Mouse (Mus musculus) embryo, embryonic 11.5 days (tissue): ENCODE measurements around the gene Acvr2a.
A peak's percentile ranks its signal among the peaks of the same experiment; 100 is the strongest.
"Not testable (repeated sequence)": the region's sequence is repeated elsewhere in the genome, so short reads cannot be mapped to it uniquely, and the experiment has no call there.

Experiments used
- DNase-seq: peaks from one replicate; pipeline ENCODE4 v3.0.0-alpha.2; 2012; ENCODE audit warnings: low read depth, low spot score

Acvr2a gene

DNA sequence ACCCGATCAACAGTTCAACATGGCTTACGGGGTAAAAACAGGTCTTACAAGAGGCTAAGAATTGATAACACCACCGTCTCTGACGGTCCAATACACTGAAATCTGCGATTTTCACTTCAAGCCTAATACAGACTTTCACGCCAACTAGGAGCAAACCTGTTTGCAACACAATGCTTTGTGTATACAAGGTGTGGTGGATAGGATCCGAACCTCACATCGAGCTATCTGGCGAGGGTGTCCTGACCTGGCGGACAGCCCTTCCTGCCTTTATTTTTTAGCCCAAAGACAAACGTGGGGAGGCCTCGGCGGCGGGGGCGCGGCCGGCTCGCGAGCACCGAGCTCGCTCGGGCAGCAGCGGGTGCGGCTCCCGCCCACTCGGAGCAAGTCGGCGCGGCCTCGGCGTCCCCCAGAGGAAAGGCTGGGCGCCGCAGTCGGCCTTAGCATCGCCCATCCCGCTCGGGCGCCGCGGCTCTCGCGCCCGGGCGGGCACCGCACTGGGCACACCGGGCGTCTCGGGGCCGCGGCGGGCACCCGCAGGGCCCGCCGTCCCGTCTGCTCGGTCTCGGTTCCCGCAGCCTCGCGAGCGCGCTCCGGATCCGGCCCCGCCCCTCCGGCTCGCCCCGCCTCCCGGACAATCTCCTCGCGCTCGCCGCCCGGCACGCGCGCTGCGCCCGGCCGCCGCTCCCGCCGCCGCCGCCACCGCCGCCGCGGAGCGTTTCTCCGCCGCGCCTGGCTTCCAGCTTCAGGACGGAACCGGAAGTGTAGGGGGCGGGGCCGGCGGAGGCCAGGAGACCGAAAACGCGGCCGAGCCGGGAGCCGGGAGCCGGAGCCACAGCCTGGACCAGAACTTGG is at the start of gene Acvr2a:
TSS of gene Acvr2a (plus strand) at position 739 of the 852 bp plus-strand sequence.
- peak; percentile 81 for DNase-seq

DNA sequence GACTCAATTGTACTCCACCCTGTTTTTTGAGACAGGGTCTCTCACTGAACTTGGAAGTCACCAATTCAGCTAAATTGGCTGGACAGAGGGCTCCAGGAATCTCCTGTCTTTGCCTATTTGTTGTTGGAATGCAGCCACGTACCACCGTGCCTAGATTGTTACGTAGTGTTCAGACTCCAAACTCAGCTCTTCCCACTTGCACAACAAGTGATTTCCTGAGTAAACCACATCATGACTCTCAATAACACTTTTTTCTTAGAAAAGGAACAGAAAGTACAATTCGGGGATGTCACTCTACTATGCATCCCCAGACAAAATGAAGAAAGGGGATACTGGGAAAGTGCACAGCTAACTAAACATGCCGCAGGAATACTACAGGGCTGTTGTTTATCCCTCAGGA is 47.4 kb upstream of the Acvr2a start:
- no peak for DNase-seq

DNA sequence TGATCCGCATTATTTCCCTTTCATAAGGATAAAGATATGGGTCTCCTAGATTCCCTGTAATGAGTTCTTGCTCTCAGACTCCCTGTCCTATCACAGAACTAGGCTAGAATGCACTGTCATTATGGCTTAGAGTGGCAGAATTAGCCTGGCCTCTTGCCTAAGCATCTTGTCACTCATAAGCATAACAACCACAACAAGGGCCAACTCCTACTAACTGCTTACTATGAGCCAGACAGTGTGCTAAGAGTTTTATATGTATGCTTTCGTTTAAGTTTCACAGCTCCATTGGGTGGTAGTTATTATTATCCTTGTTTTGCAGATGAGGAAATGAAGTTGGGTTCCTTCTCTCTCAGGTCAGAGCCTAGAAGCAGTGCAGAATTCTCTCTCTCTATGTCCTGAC is 46.1 kb upstream of the Acvr2a start:
- no peak for DNase-seq

DNA sequence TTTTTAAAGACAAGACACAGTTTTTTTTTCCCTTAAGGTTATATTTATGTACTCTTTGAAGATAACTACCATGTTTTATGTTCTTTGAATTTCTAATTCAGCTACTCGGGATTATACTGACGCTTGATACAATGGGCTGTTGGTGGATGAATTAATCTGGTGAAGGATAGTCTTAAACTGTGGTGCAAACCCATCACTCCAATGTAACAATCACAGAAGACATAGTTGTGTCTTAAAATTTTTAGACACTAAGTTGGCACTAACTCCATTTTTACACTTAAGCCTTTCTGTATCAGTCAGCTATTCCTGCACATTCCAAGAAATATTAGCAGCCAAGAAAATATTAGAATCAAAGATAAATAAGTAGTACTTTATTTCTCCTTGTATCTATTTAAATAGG is 45.7 kb upstream of the Acvr2a start:
- DNase-seq = no peak

DNA sequence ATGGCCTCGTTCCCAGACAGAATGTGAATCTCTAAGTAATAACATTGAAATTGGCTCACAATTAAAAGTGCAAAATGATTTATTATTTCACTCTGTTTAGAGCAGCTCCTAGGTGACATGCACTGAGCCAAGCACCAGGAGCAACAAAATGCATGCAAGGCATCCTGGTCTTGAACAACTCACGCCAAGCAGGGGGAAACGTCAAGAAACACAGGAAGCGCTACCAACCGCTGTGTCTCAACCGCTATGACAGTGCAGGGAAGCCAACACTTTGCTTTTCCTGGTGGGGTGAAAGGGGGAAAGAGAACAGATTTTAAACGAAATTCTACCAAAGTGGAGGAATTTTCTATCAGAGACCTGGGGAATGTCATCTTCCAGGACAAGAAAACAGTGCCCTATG is 43.8 kb upstream of the Acvr2a start:
- DNase-seq = no peak

DNA sequence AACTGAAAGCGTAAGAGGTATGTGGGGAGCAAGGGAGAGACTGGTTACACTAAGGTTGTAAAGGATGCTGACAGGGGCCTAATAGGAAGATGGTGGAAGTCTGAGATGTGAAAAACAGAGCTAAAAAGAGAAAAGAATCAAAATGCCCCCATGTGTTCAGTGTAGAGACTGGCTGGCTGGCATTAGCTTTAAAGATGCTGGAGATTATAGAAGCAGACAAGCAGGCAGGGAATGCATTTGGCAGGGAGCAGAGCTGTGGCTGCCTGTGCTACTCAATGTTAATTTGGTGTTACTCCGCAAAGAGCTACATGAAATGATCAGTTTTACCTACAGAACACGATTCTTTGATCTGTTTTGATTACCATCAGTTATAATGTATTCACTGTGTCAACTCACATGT is 43.3 kb upstream of the Acvr2a start:
- no peak for DNase-seq

DNA sequence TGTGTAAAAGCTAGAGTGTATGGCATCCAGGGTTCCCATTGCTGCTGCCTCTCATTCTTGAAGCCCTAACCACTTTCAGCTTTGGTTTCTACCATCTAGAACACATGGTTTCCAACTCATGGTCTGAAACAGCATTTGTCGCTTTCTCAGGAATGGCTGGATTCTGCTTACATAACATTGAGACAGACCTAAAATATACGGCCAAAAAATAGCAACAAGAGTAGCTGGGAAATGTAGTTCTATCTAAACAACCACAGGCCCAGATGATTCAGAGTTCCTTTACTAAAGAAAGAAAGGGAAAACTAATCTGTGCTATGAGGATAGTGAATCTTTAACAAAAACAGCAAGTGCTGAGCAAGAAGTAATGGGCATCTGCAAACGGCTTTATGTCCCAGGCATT is 38.6 kb upstream of the Acvr2a start:
- no peak for DNase-seq

DNA sequence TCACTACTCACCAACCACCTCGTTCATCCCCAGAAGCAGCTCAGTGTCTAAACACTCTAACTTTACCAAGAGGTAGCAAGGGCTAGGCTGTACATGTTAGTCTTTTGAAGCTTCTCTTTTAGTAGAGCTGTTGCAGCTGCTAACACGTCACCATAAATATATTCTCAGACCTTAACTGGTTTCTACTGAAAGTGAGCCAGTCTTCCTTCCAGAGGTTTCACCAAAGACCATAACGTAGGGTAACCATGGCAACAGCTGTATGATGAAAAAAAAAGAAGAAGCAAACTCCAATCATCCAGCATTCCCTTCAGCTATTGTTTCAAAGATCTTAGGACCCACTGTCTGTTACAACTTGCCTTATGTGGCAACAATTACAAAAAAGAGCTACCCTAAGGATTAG is 25.0 kb upstream of the Acvr2a start:
- DNase-seq = no peak

DNA sequence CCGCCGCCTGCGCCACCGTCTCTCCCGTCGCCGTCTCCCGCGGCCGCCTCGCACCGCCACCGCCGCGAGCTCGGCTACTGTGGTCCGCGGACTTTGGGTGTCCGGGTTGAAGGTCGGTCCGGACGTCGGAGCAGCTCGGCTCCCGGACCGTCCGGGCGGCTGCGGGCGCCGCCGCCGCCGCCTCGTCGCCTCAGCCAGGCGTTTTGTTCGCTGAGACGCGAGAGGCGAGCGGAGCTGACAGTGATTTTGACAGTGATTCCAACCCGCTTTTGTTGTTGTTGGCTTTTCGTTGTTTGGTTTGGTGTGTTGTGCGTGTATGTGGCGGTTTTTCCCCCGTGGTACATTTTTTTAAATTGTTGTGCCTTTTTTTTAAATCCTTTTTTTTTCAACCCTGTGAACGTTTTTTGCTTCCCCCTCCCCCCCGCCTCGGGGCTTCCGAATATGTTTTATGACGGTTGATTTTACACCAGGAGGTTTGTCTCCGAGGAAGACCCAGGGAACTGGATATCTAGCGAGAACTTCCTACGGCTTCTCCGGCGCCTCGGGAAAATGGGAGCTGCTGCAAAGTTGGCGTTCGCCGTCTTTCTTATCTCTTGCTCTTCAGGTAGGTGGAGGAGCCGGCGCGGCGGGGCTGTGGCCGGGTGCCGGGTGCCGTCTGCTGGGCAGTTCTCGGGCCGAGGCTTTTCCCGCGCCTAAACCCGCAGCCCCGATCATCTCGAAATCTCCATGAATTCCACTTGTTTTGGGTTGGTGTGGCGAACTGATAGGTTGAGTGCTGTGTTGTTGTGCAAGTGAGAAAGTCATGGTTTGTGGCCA is 522 bp downstream of the Acvr2a start:
- DNase-seq = peak; percentile 26

DNA sequence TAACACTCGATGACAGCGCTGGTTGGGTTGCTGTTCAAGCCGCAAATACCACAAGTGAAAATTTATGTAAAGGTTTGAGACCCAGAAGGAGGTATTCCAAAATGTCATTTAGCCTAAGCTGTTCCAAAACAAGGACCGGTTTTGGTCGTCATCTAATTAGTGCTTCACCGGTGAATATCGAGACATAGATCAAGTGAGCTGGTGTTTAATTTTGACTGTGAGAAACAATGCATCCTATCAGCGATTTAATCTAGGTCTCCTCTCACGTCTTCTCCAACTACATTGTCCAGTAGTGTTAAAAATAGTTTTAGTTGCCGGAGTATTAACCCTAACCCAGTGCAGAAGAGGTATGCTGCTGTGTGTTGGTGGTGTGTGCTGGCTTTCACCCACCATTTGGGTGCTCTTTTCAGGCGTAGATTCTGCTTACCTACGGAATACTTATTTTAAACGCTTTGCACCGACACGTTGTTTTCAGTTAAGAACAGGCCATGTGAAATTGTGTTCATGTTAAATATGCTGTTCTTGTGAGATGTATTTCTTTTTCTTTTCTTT is 1.2 kb downstream of the Acvr2a start:
- DNase-seq = no peak

DNA sequence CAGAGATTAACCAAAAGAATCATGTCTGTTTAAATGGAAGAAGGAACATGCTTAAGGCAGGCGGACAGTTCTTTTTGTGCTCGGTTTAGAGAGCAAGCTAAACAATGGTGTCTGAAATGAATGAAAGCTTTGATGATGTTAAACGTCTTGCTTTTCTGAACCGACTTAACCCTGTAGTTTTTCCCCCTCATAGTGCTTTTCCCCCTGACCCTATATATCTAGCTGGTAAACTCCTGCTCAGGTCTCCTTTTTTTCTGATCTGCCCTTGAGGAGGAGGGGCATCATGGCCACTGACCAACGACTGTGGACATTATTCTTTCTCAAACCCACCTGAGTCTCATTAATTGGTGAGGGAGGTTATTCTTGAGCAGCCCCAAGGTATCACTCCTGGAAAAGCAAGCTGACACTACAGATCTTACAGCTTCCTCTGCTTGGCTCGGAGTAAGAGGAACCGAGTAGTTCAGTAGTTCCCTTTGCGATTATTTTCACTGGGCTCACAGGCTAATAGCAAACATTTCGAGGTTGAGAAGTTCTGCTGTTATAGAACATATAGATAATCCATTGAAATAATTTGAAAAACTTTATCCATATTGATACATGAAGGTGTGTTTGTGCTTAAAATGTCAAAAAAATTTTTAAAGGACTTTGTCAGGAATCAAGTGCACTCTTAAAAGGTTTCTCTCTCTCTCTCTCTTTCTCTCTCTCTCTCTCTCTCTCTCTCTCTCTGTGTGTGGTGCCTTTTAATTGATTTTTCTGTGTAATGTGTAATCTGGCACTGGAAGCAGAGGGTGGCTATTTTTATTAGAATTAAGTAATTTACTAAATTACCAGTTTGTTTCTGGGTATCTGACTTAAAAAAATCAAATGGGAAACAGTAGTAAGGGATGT is 2.5 kb downstream of the Acvr2a start:
- DNase-seq = no peak

DNA sequence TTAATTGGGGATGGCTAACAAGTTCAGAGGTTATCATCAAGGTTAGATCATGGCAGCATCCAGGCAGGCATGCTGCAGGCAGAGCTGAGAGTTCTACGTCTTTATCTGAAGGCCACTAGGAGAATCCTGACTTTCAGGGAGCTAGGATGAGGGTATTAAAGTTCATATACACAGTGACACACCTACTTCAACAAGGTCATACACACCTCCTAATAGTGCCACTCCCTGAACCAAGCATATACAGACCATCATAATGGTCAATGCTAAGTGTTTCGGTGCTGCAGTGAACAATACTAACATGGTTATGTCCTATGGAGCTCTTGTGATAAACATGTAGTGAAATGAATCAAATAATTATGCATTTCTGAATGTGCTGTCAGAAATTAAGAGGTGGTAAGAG is 12.0 kb downstream of the Acvr2a start:
- no peak for DNase-seq

DNA sequence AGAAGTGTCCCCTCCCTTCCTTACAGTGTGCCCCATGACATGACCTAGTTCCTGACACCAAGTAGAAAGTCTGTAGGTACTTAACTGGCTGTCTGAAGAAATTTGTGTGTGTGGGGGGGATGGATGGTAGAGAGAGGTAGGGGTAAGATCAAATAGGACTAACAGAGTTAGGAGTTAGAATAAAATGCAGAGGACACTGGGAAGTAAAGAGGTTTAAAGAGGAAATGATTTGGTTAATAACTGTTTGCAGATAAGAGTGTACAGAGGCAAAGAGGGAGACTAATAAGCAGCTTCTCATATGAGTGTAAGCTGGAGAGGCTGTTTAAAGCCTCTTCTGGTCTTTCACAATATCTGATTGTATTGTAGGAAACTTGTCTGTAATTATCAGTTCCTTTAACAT is 12.5 kb downstream of the Acvr2a start:
- no peak for DNase-seq

DNA sequence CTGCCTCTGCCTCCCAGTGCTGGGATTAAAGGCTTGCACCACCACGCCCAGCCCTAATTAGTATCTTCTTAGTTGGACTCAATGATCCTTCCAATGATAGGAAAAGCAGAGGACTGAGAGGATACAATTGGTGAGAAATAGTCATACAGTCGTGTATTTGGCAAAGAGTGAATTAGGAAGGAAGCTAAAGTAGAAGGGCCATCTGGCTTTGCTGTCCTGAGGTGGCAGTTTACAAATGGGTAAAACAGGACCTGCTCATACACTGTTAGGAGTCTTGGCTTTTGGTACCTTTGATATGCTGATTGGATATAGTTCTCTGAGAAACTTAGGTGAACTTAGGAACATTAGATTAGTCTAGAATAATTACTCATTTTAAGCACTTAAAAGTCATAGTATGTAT is 16.6 kb downstream of the Acvr2a start:
- DNase-seq = no peak

DNA sequence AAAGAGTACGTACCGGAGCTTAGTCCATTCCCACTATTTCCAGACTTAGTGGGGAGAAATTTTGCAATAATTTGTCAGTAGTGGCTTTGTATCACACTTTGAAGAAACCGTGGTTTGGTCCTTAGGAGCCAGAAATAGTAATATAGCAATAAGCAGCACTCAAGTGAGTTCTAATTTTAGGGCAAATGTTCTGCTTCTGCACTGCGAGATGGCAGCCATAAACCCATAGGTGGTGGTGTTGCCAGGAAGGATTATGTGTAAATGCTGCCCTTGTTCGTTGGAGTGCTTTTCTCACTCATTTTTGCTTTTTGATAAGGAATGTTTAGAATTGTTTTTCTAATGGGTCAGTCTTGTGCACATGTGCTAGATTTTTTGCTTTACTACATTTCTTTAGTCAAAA is 18.4 kb downstream of the Acvr2a start:
- DNase-seq = no peak

DNA sequence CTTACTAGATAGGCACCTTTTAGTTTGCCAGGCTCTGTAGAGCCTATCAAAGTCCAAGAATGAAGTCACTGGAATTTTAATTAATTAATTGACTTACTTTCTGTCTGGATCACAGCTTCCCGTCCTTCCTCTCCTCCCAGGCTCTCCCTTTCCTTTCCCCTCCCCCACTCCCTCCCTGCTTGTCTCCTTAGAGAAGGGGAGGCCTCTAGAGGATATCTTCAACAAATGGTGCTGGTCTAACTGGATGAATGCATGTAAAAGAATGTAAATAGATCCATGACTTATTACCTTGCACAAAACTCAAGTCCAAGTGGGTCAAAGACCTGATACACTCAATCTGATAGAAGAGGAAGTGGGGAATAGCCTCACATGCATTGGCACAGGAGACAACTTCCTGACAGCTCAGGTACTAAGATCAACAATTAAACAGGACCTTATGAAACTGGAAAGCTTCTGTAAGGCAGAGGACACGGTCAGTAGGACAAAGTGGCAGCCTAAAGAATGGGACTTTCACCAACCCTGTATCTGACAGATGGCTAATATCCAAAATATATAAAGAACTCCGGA is 20.1 kb downstream of the Acvr2a start:
- DNase-seq = no peak

DNA sequence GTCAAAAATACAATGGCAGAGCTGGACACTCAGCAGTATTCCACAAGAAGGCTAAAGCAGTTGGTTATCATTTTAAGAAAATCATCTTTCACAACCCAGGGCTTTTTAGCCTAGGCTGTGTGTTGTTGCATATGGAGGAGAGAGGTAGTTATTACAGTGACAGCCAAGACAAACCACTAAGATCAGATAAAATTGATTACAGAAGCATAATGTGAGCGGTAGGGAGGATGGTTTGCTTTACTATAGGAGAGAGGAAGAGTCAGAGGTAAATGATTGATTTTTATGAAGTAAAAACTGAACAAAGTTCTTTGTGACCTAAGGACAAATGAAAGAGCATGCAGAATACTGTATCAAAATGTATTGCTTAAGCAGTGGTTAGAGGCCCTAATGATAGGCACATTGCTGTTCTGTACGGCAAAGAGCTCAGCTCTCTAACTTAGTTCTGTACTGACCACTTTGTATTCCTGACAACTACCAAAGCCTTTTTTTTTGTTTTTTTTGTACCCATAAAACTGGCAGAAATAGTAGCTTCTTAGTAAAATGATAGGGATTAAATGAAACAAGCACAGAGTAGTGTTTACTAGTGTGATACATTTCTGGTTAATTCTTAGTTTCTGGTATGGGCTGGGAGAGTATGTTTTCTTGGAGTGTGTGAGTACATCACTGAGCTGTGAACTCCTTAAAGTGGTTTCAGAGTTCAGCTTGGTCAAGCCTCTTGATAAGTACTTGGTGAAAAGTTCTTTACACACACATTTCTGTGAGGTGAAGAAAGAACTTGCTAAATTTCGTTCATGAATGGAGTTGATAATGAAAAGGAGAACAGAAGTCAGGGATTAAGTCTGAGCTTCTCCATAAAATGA is 27.9 kb downstream of the Acvr2a start:
- no peak for DNase-seq

DNA sequence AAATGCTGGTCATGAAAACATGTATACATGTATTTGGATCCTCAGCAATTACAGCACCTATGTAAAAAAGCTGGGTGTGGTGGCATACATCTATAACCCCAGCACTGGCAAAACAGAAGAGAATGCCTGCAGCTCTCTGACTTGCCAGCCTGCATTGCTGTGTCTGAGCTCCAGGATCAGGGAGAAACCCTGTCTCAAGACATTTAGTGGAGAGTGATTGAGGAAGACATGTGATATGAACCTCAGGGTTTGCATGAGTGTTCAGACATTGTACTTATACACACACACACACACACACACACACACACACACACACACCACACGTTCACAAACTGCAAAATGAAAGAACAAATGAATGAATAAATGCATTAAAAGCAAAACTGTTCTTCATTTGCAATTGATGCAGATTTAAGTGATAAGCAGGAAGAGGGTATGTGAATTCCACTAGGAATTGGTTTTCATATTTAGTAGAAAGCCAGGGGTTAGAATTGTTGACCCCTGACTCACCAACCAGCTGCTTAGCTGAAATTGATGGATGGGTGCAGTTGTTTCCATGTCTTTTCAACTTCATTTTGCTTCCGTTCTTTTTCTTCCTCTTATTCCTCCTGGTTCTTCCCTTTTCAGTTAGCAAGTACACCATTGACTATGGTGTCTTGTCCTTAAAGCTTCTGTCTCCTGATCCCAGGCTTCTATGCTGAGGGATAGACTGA is 32.9 kb downstream of the Acvr2a start:
- DNase-seq = peak; percentile 9

DNA sequence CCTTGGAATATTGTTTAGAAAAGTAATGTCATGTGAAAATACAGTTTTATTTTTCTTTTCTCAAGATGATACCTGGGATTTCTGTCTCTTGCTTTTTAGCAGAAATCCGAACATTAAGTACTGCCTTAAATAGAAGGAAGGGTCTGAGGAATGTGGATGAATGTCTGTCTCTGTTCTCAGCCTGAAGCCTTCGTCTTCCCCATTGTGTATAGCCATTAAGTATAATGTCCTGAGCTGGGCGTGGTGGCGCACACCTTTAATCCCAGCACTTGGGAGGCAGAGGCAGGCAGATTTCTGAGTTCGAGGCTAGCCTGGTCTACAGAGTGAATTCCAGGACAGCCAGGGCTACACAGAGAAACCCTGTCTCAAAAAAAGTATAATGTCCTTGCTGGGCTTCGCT is 51.7 kb downstream of the Acvr2a start:
- not testable (repeated sequence) for DNase-seq
